Mouse (Mus musculus) embryonic fibroblast, embryonic 13.5 days (primary cell): Measurements from ENCODE around the gene Pacs2.

Experiments used
- CTCF ChIP-seq: IDR thresholded peaks from 2 replicates; pipeline ENCODE4 v1.5.1; 2011; ENCODE audit warnings: mild to moderate bottlenecking, control low read depth, low read length, moderate library complexity, borderline replicate concordance; ENCODE audit not compliant: insufficient read depth
- POLR2A ChIP-seq: IDR thresholded peaks from 2 replicates; pipeline ENCODE4 v1.6.1; 2011; ENCODE audit warnings: low read depth, mild to moderate bottlenecking, control low read depth, low read length, moderate library complexity

- no peak for TF ChIP-seq POLR2A
- no peak for TF ChIP-seq CTCF
Observed at GRCm38 (mm10) chr12:112974736-112975135, 39.6 kb upstream of the Pacs2 start.
